Mouse (Mus musculus) intestine, embryonic 14.5 days (tissue): ENCODE measurements around the gene Fars2. TPM values are rescaled to one million over a fixed set of nuclear protein-coding genes. Genes with fewer than 3 reads are reported as not detected.

Experiments
- ATAC-seq: fragments of 200-750 bp; cut with Nextera tagmentation; replicated peaks from 2 replicates; pipeline ENCODE4 v1.8.0; 2017; ENCODE audit warnings: low read depth, moderate number of reproducible peaks, moderate TSS enrichment, moderate library complexity; ENCODE audit not compliant: low FRiP score, low TSS enrichment
- DNase-seq: peaks from one replicate; pipeline ENCODE4 v3.0.0-alpha.2; 2018; ENCODE audit warnings: low spot score
- H3K27ac ChIP-seq: fragments of 300-500 bp; sonication (generic); 2 replicates; pipeline ENCODE4 v1.5.1; 2014; ENCODE audit warnings: low read depth, mild to moderate bottlenecking, control low read depth
- H3K27me3 ChIP-seq: fragments of 300-500 bp; sonication (generic); replicated peaks from 2 replicates; pipeline ENCODE4 v1.6.1; 2014; ENCODE audit warnings: low read length, control low read depth; ENCODE audit not compliant: control insufficient read depth, insufficient read depth
- H3K36me3 ChIP-seq: fragments of 300-500 bp; sonication (generic); 2 replicates; pipeline ENCODE4 v1.6.1; 2014; ENCODE audit warnings: low read length, control low read depth; ENCODE audit not compliant: control insufficient read depth, insufficient read depth
- H3K4me1 ChIP-seq: fragments of 300-500 bp; sonication (generic); replicated peaks from 2 replicates; pipeline ENCODE4 v1.6.1; 2014; ENCODE audit warnings: low read length, control low read depth, mixed read lengths; ENCODE audit not compliant: control insufficient read depth, insufficient read depth
- H3K4me2 ChIP-seq: fragments of 300-500 bp; sonication (generic); 2 replicates; pipeline ENCODE4 v1.6.1; 2014; ENCODE audit warnings: low read length
- H3K4me3 ChIP-seq: fragments of 300-500 bp; sonication (generic); 2 replicates; pipeline ENCODE4 v1.5.1; 2014; ENCODE audit warnings: low read depth, low read length, control low read depth, mixed read lengths
- H3K9ac ChIP-seq: fragments of 300-500 bp; sonication (generic); 2 replicates; pipeline ENCODE4 v1.6.1; 2014; ENCODE audit warnings: mild to moderate bottlenecking, low read length
- H3K9me3 ChIP-seq: fragments of 300-500 bp; sonication (generic); 2 replicates; pipeline ENCODE4 v1.6.1; 2016; ENCODE audit warnings: low read length, control low read depth; ENCODE audit not compliant: control insufficient read depth
- WGBS: fragments of 180-500 bp; shearing (Covaris S2); extraction: QIAGEN DNeasy Blood & Tissue Kit; methylation state at CpG from one replicate; pipeline ENCODE4 v1.1.7; 2014; 5-methylcytosine and 5-hydroxymethylcytosine counted together
- polyA plus RNA-seq: library from polyadenylated mRNA; unstranded; fragments of >200 nt; fragmentation: Nextera tagmentation; extraction: Ambion mirVana; gene quantifications from 2 replicates; pipeline ENCODE4 v1.2.1, GENCODE M21; 2014

The Fars2 gene
- polyA plus RNA-seq, 1 experiment from 2014 or later, result 37.6 TPM

DNA sequence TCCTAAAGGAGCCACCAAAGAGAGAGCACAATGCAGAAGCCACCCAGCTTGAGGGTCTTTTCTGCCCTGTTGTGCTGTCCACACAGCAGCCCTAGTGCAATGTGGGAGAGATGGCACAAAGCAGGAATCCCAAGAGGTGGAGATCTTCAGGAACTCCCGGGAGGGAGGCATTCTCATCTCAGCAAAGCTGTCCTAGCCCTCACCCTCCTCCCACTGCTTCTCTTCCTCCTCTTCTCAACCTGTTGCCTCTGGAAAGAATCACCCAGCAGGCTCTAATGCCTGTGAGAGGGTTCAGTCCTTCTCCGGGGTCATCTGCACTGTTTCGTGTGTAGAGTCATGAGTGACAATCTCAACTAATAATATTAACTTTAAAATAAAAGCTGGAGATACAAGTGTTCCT, 386.3 kb downstream of the Fars2 start:
- Histone ChIP-seq H3K27me3 (no peaks in the 10 kb centered on the region), H3K4me3 (no peak overlapping the region), H3K4me1 (no peaks in the 10 kb centered on the region), H3K36me3 (no peaks in the 10 kb centered on the region), H3K9ac (no peak overlapping the region), H3K9me3 (no peaks in the 10 kb centered on the region), H3K4me2 (no peak overlapping the region), H3K27ac (no peak overlapping the region)
- DNase-seq, result no peak
- 57% methylated on average over 3 of the region's 3 CpGs for WGBS
- no peak for ATAC-seq

DNA sequence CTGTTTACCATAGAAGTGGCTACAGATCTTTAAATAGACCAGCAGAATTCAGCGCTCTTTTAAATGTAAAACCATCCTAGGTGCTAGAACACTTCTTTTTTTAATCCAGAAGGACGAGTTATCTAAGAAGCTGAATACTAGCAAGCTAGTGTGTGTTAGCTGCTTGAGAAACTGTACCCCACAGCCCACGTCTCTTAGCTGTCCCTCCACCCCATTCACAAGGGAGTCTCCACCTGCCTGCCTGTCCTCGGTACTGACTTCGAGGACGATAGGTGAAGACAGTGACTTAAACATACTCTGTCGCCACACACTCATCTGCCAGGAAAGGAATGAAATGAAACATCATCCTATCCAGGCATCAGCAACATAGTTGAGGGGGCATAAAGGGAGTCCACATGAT, 386.8 kb downstream of the Fars2 start:
- no peak for DNase-seq
- Histone ChIP-seq H3K9ac (no peak overlapping the region), H3K4me3 (no peak overlapping the region), H3K9me3 (no peaks in the 10 kb centered on the region), H3K36me3 (no peaks in the 10 kb centered on the region), H3K27ac (no peak overlapping the region), H3K4me1 (no peaks in the 10 kb centered on the region), H3K27me3 (no peaks in the 10 kb centered on the region), H3K4me2 (no peak overlapping the region)
- no peak for ATAC-seq
- 80% methylated on average over 7 of the region's 7 CpGs for WGBS

GRCm38 (mm10) chr13:36505730-36506129, 388.5 kb downstream of the Fars2 start:
- H3K27ac ChIP-seq, result no peak overlapping the region
- H3K4me3 ChIP-seq, result no peak overlapping the region
- DNase-seq, result no peak
- H3K9me3 ChIP-seq, result no peaks in the 10 kb centered on the region
- WGBS, result 94% methylated on average over 6 of the region's 6 CpGs
- H3K4me1 ChIP-seq, result no peaks in the 10 kb centered on the region
- no peak for ATAC-seq
- no peaks in the 10 kb centered on the region for H3K27me3 ChIP-seq
- no peak overlapping the region for H3K9ac ChIP-seq
- no peaks in the 10 kb centered on the region for H3K36me3 ChIP-seq
- H3K4me2 ChIP-seq, result no peak overlapping the region

DNA sequence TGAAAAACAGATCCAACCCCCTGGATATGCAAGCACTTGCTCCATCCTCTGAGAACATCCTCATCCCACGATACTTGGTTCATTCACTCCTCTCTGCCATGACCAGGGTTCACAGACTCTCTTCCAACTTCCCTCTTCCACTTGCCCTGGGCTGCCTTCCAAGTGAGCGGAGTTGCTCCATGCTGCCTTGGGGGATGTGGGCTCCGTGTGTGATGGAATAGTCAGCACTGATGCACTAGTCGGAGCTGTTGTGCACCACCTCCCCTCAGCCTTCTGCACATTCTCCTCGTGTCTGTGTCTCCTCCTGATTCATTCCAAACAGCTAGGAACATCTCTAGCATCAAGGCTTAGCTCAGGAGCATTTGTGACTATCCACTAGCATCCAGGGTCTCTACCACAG, 389.1 kb downstream of the Fars2 start:
- Histone ChIP-seq H3K9me3 (no peaks in the 10 kb centered on the region), H3K4me1 (no peaks in the 10 kb centered on the region), H3K36me3 (no peaks in the 10 kb centered on the region), H3K27me3 (no peaks in the 10 kb centered on the region), H3K4me3 (no peak overlapping the region), H3K4me2 (no peak overlapping the region), H3K27ac (no peak overlapping the region), H3K9ac (no peak overlapping the region)
- WGBS, result 73% methylated on average over 5 of the region's 5 CpGs
- DNase-seq (no peak), ATAC-seq (no peak)

DNA sequence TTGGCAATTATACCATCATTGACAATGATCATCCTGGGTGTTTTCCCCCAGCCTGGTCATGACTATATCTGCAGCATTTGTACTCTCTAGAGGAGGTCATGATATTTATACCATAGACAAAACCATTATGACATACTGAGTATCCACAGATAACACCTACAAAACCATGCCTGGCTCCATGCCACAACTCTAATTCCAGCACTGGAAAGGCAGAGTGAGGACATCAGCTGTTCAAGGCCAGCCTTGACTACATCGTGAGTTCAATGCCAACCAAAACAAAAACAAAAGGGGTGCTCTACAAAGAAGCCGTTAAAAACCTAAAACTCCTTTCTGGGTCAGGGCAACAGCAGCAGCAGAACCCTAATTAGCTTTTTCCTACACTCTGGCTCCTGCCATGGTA, 392.9 kb downstream of the Fars2 start:
- ATAC-seq, result no peak
- DNase-seq, result no peak

GRCm38 (mm10) chr13:36513126-36513525, 395.9 kb downstream of the Fars2 start:
- H3K27ac ChIP-seq, result no peak overlapping the region
- no peaks in the 10 kb centered on the region for H3K36me3 ChIP-seq
- no peaks in the 10 kb centered on the region for H3K4me1 ChIP-seq
- H3K9me3 ChIP-seq, result no peaks in the 10 kb centered on the region
- no peak overlapping the region for H3K4me3 ChIP-seq
- ATAC-seq (no peak), DNase-seq (no peak)
- H3K9ac ChIP-seq, result no peak overlapping the region
- H3K4me2 ChIP-seq, result no peak overlapping the region
- H3K27me3 ChIP-seq, result no peaks in the 10 kb centered on the region
- 79% methylated on average over 1 of the region's 1 CpGs for WGBS

More for the DNA sequence above, 392.9 kb downstream of the Fars2 start:
- no peaks in the 10 kb centered on the region for H3K36me3 ChIP-seq
- no peaks in the 10 kb centered on the region for H3K27me3 ChIP-seq
- H3K4me3 ChIP-seq, result no peak overlapping the region
- 90% methylated on average over 2 of the region's 2 CpGs for whole genome bisulfite sequencing
- no peak overlapping the region for H3K4me2 ChIP-seq
- H3K4me1 ChIP-seq, result no peaks in the 10 kb centered on the region
- no peak overlapping the region for H3K9ac ChIP-seq
- H3K9me3 ChIP-seq, result no peaks in the 10 kb centered on the region
- no peak overlapping the region for H3K27ac ChIP-seq

- Histone ChIP-seq H3K4me3 (no peak overlapping the region), H3K4me1 (no peaks in the 10 kb centered on the region), H3K27ac (no peak overlapping the region), H3K36me3 (no peaks in the 10 kb centered on the region), H3K9ac (no peak overlapping the region), H3K27me3 (no peaks in the 10 kb centered on the region), H3K9me3 (no peaks in the 10 kb centered on the region), H3K4me2 (no peak overlapping the region)
- ATAC-seq (no peak), DNase-seq (no peak)
- WGBS, result 45% methylated on average over 9 of the region's 9 CpGs
These were observed 400.9 kb downstream of the Fars2 start for GRCm38 (mm10) chr13:36518144-36518571.

- no peak for ATAC-seq
- Histone ChIP-seq H3K4me2 (no peak overlapping the region), H3K36me3 (no peaks in the 10 kb centered on the region), H3K27ac (no peak overlapping the region), H3K4me3 (no peak overlapping the region), H3K9ac (no peak overlapping the region), H3K9me3 (no peaks in the 10 kb centered on the region), H3K4me1 (peaks cover 4% of the 10 kb centered on the region; the same call in 1 of the 2 replicates), H3K27me3 (no peaks in the 10 kb centered on the region)
- DNase-seq, result no peak
- WGBS, result 98% methylated on average over 4 of the region's 4 CpGs
These were observed 410.5 kb downstream of the Fars2 start for GRCm38 (mm10) chr13:36527761-36528160.

DNA sequence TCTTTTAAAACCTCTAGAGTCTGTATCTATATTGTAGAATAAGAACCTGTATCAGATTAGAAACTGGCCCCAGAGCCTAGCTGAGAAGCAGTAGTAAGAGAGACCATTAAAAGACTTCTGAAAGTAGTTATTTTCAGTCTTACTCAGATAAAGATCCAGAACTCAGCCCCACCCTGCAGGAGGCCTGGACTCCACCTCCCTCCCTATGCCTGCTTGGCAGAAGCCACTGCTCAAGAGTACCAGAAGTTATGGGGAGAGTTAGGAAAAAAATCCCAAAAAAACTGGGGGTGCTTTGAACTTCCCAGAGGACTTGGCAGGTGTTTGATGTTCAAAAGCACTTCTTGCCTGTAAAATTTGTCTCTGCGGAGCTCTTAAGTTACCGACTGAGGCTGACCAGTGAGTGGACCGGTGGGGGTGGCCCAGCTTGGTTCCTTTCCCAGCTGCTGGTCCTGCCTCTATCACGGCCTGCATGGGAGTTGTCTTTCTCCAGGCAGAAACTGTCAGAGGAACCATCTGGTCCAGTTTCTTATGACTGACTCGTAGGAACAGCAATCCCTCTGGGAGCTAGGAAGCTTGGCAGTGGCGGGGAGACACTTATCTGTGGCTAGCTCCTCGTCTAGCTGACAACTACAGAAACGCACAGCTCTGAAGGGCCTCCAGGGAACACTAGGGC, 411.1 kb downstream of the Fars2 start:
- H3K27ac ChIP-seq, result no peak overlapping the region

More for the DNA sequence above, 411.1 kb downstream of the Fars2 start:
- Histone ChIP-seq H3K4me2 (no peak overlapping the region), H3K36me3 (no peaks in the 10 kb centered on the region), H3K4me1 (peaks cover 4% of the 10 kb centered on the region; the same call in 1 of the 2 replicates), H3K27me3 (no peaks in the 10 kb centered on the region), H3K9me3 (no peaks in the 10 kb centered on the region), H3K9ac (no peak overlapping the region), H3K4me3 (no peak overlapping the region)
- DNase-seq (no peak), ATAC-seq (no peak)
- 59% methylated on average over 8 of the region's 8 CpGs for WGBS
